Mouse (Mus musculus): ENCODE results near the gene Tfb1m. TPM values are rescaled to one million over a fixed set of nuclear protein-coding genes. Genes with fewer than 3 reads are reported as not detected.
A peak's percentile ranks its signal among the peaks of the same experiment; 100 is the strongest.

Tfb1m gene
- 16.0 and 17.8 TPM in 2 replicates for polyA plus RNA-seq (2015; fragmentation: Nextera tagmentation; extraction: Ambion mirVana)

GRCm38 (mm10) chr17:3557331-3558311 lies at the start of gene Tfb1m:
Tfb1m (minus strand) TSS chr17:3557781.
- peak; percentile 100 for ATAC-seq
- Histone ChIP-seq H3K36me3 (ENCODE audit: poor library complexity, severe bottlenecking) (0 out of 2 replicates have a peak, but pooled peaks cover 3% of the 10 kb centered on the region), H3K4me3 (peak within 1 kb of the TSS; percentile 54), H3K27me3 (no peaks in the 10 kb centered on the region), H3K9ac (peak within 1 kb of the TSS; percentile 68), H3K4me1 (peaks cover 15% of the 10 kb centered on the region), H3K9me3 (replicated peaks) (no peaks in the 10 kb centered on the region), H3K4me2 (peak within 1 kb of the TSS; percentile 59), H3K27ac (peak within 1 kb of the TSS; percentile 78)
- WGBS: 1% methylated on average over 60 of the region's 60 CpGs

GRCm38 (mm10) chr17:3602954-3603672 lies 45.5 kb upstream of the Tfb1m start:
- no peaks in the 10 kb centered on the region for H3K9me3 ChIP-seq (replicated peaks)
- no peaks in the 10 kb centered on the region for H3K36me3 ChIP-seq (ENCODE audit: poor library complexity, severe bottlenecking)
- no peak for ATAC-seq
- H3K27me3 ChIP-seq: no peaks in the 10 kb centered on the region
- no peak overlapping the region for H3K27ac ChIP-seq
- H3K4me2 ChIP-seq: no peak overlapping the region
- no peak overlapping the region for H3K4me3 ChIP-seq
- H3K4me1 ChIP-seq: no peaks in the 10 kb centered on the region
- WGBS: 87% methylated on average over 6 of the region's 6 CpGs
- H3K9ac ChIP-seq: no peak overlapping the region

GRCm38 (mm10) chr17:3598393-3598792 lies 40.8 kb upstream of the Tfb1m start:
- no peak overlapping the region for H3K9ac ChIP-seq
- H3K27ac ChIP-seq: no peak overlapping the region
- no peak overlapping the region for H3K4me3 ChIP-seq
- no peak overlapping the region for H3K4me2 ChIP-seq
- WGBS: 77% methylated on average over 1 of the region's 1 CpGs
- no peaks in the 10 kb centered on the region for H3K36me3 ChIP-seq (ENCODE audit: poor library complexity, severe bottlenecking)
- no peaks in the 10 kb centered on the region for H3K9me3 ChIP-seq (replicated peaks)
- no peak for ATAC-seq
- H3K27me3 ChIP-seq: no peaks in the 10 kb centered on the region
- peaks cover 3% of the 10 kb centered on the region; the same call in 1 of the 2 replicates for H3K4me1 ChIP-seq

GRCm38 (mm10) chr17:3597866-3598265 lies 40.3 kb upstream of the Tfb1m start:
- no peak for ATAC-seq
- Histone ChIP-seq H3K9ac (no peak overlapping the region), H3K36me3 (ENCODE audit: poor library complexity, severe bottlenecking) (no peaks in the 10 kb centered on the region), H3K27me3 (no peaks in the 10 kb centered on the region), H3K4me1 (peaks cover 3% of the 10 kb centered on the region; the same call in 1 of the 2 replicates), H3K27ac (no peak overlapping the region), H3K9me3 (replicated peaks) (no peaks in the 10 kb centered on the region), H3K4me3 (no peak overlapping the region), H3K4me2 (no peak overlapping the region)
- WGBS: 69% methylated on average over 1 of the region's 1 CpGs

GRCm38 (mm10) chr17:3597130-3597529 lies 39.5 kb upstream of the Tfb1m start:
- Histone ChIP-seq H3K9ac (no peak overlapping the region), H3K9me3 (replicated peaks) (no peaks in the 10 kb centered on the region), H3K27me3 (no peaks in the 10 kb centered on the region), H3K4me2 (no peak overlapping the region), H3K4me3 (no peak overlapping the region), H3K36me3 (ENCODE audit: poor library complexity, severe bottlenecking) (no peaks in the 10 kb centered on the region), H3K27ac (no peak overlapping the region), H3K4me1 (peaks cover 3% of the 10 kb centered on the region; the same call in 1 of the 2 replicates)
- no peak for ATAC-seq
- 68% methylated on average over 1 of the region's 1 CpGs for WGBS

GRCm38 (mm10) chr17:3570876-3571275 lies 13.3 kb upstream of the Tfb1m start:
- Histone ChIP-seq H3K27ac (no peak overlapping the region), H3K9ac (no peak overlapping the region), H3K27me3 (no peaks in the 10 kb centered on the region; the same call in 1 of the 2 replicates), H3K4me3 (no peak overlapping the region), H3K36me3 (ENCODE audit: poor library complexity, severe bottlenecking) (no peaks in the 10 kb centered on the region), H3K4me2 (0 out of 2 replicates have a peak overlapping the region, but pooled peaks have one; percentile 28), H3K4me1 (0 out of 2 replicates have a peak, but pooled peaks cover 6% of the 10 kb centered on the region), H3K9me3 (replicated peaks) (no peaks in the 10 kb centered on the region)
- peak; percentile 41; the same call in 1 of the 2 replicates for ATAC-seq
- 4% methylated on average over 12 of the region's 12 CpGs for WGBS

GRCm38 (mm10) chr17:3562405-3562804 lies 4.8 kb upstream of the Tfb1m start:
- no peak for ATAC-seq
- H3K4me2 ChIP-seq: no peak overlapping the region
- no peak overlapping the region for H3K4me3 ChIP-seq
- peaks cover 7% of the 10 kb centered on the region for H3K4me1 ChIP-seq
- H3K36me3 ChIP-seq (ENCODE audit: poor library complexity, severe bottlenecking): no peaks in the 10 kb centered on the region
- H3K9ac ChIP-seq: no peak overlapping the region
- WGBS: 63% methylated on average over 8 of the region's 8 CpGs
- H3K27me3 ChIP-seq: no peaks in the 10 kb centered on the region
- H3K27ac ChIP-seq: no peak overlapping the region
- H3K9me3 ChIP-seq (replicated peaks): no peaks in the 10 kb centered on the region

- H3K27me3 ChIP-seq: no peaks in the 10 kb centered on the region
- no peak overlapping the region for H3K4me3 ChIP-seq
- H3K36me3 ChIP-seq (ENCODE audit: poor library complexity, severe bottlenecking): no peaks in the 10 kb centered on the region
- no peak for ATAC-seq
- peaks cover 15% of the 10 kb centered on the region for H3K4me1 ChIP-seq
- no peak overlapping the region for H3K27ac ChIP-seq
- H3K9ac ChIP-seq: no peak overlapping the region
- H3K4me2 ChIP-seq: no peak overlapping the region
- 73% methylated on average over 3 of the region's 3 CpGs for WGBS
- no peaks in the 10 kb centered on the region for H3K9me3 ChIP-seq (replicated peaks)
Observed at GRCm38 (mm10) chr17:3560534-3560933, 3.0 kb upstream of the Tfb1m start.

- H3K4me3 ChIP-seq: peak overlapping the region; percentile 54
- H3K9ac ChIP-seq: no peak overlapping the region
- no peaks in the 10 kb centered on the region for H3K9me3 ChIP-seq (replicated peaks)
- H3K4me2 ChIP-seq: peak overlapping the region; percentile 59
- peak overlapping the region; percentile 78; the same call in 1 of the 2 replicates for H3K27ac ChIP-seq
- WGBS: 40% methylated on average over 9 of the region's 9 CpGs
- H3K4me1 ChIP-seq: peaks cover 15% of the 10 kb centered on the region
- H3K36me3 ChIP-seq (ENCODE audit: poor library complexity, severe bottlenecking): 0 out of 2 replicates have a peak, but pooled peaks cover 3% of the 10 kb centered on the region
- no peaks in the 10 kb centered on the region for H3K27me3 ChIP-seq
- ATAC-seq: no peak
Observed at GRCm38 (mm10) chr17:3558356-3558870, 832 bp upstream of the Tfb1m start.

- Histone ChIP-seq H3K4me2 (peak overlapping the region; percentile 59; the same call in 1 of the 2 replicates), H3K9me3 (replicated peaks) (no peaks in the 10 kb centered on the region), H3K9ac (no peak overlapping the region), H3K4me1 (peaks cover 15% of the 10 kb centered on the region), H3K4me3 (no peak overlapping the region), H3K27ac (no peak overlapping the region), H3K36me3 (ENCODE audit: poor library complexity, severe bottlenecking) (peaks cover 10% of the 10 kb centered on the region; the same call in 1 of the 2 replicates), H3K27me3 (no peaks in the 10 kb centered on the region)
- 94% methylated on average over 1 of the region's 1 CpGs for WGBS
- ATAC-seq: no peak
Observed at GRCm38 (mm10) chr17:3556251-3556650, 1.3 kb downstream of the Tfb1m start.

GRCm38 (mm10) chr17:3547725-3548124 lies 9.9 kb downstream of the Tfb1m start:
- Histone ChIP-seq H3K4me1 (peaks cover 5% of the 10 kb centered on the region; the same call in 1 of the 2 replicates), H3K4me2 (no peak overlapping the region), H3K27me3 (no peaks in the 10 kb centered on the region), H3K9me3 (replicated peaks) (no peaks in the 10 kb centered on the region), H3K27ac (no peak overlapping the region), H3K9ac (no peak overlapping the region), H3K36me3 (ENCODE audit: poor library complexity, severe bottlenecking) (peaks cover 14% of the 10 kb centered on the region; the same call in 1 of the 2 replicates), H3K4me3 (no peak overlapping the region)
- ATAC-seq: 0 out of 2 replicates have a peak, but pooled peaks have one; percentile 21
- 35% methylated on average over 7 of the region's 7 CpGs for whole genome bisulfite sequencing

All from forebrain, embryonic 13.5 days (tissue).